20 mouse cellular contexts compared by ENCODE assay signal in the genomic region with DNA sequence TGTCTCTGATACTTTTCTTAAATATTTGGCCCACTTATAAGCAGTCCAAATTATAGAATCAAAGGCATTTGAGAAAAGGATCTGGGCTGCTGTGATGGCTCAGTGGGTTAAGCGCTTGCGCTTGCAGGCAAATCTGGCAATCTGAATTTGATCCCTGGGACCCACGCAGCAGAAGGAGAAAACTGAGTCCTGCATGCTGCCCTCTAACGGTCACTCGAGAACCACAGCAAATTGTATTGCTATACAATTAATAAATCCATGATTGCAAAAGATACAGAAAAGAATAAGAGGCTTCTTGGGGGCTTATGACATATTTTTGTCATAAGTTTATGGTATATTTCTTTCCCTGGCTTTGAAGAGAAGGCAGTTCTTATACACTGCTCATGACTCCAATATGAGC. TPM values are rescaled to one million over a fixed set of nuclear protein-coding genes. Genes with fewer than 3 reads are reported as not detected.
A peak's percentile ranks its signal among the peaks of the same experiment; 100 is the strongest.
DNase-seq lines count a peak whose midpoint lies in the region; ATAC-seq and TF ChIP-seq lines count a peak whose summit lies in the region.
"Had no signal": no experiment of that assay in that cellular context is flagged by ENCODE, and none has a peak within 500 bp of the region (broad histone marks: within the 10 kb centered on the region; RNA-seq: fewer than 3 reads in every experiment).

No protein-coding gene starts in this region.

- no peak for ATAC-seq in hindbrain, embryonic 16.5 days
- ATAC-seq: activated CD4-positive, CD25-positive, alpha-beta regulatory T cell, adult 4 months had no signal

- no peak overlapping the region for H3K9ac ChIP-seq in ES-Bruce4 (ENCODE audit: low read depth, poor library complexity, severe bottlenecking)
- H3K9ac ChIP-seq in hindbrain, embryonic 16.5 days (ENCODE audit: low read depth, low read length): no peak overlapping the region
- H3K9ac ChIP-seq: embryonic facial prominence, embryonic 12.5 days; heart, embryonic 15.5 days; hindbrain, embryonic 12.5 days; limb, embryonic 13.5 days had no signal

- H3K27me3 ChIP-seq in heart, embryonic 10.5 days (ENCODE audit: insufficient read depth, poor library complexity, severe bottlenecking): no peaks in the 10 kb centered on the region
- H3K27me3 ChIP-seq in ES-Bruce4 (ENCODE audit: control insufficient read depth, insufficient read depth, low read length, poor library complexity, severe bottlenecking): no peaks in the 10 kb centered on the region
- H3K27me3 ChIP-seq in hindbrain, embryonic 16.5 days (replicated peaks; ENCODE audit: control insufficient read depth, insufficient read depth, low read length): no peaks in the 10 kb centered on the region
- H3K27me3 ChIP-seq: embryonic facial prominence, embryonic 12.5 days; heart, embryonic 15.5 days; hindbrain, embryonic 12.5 days; limb, embryonic 13.5 days had no signal

- H3K4me3 ChIP-seq in heart, embryonic 10.5 days: no peak overlapping the region
- no peak overlapping the region for H3K4me3 ChIP-seq in lung, adult 2 months (replicated peaks; ENCODE audit: extremely low read depth, low read depth, low read length)
- H3K4me3 ChIP-seq in ES-Bruce4 (ENCODE audit: low read depth, low read length): no peak overlapping the region
- no peak overlapping the region for H3K4me3 ChIP-seq in embryonic fibroblast, embryonic 13.5 days (ENCODE audit: insufficient read depth, low read length)
- no peak overlapping the region for H3K4me3 ChIP-seq in hindbrain, embryonic 16.5 days (ENCODE audit: low read length)
- H3K4me3 ChIP-seq: embryonic facial prominence, embryonic 12.5 days; heart, embryonic 15.5 days; hindbrain, embryonic 12.5 days; limb, embryonic 13.5 days had no signal

- no peak overlapping the region for H3K27ac ChIP-seq in heart, embryonic 10.5 days
- H3K27ac ChIP-seq in ES-Bruce4 (ENCODE audit: insufficient read depth, low read length): no peak overlapping the region
- H3K27ac ChIP-seq in embryonic fibroblast, embryonic 13.5 days (ENCODE audit: insufficient read depth, low read length): no peak overlapping the region
- no peak overlapping the region for H3K27ac ChIP-seq in hindbrain, embryonic 16.5 days (ENCODE audit: low read depth, low read length)
- H3K27ac ChIP-seq: embryonic facial prominence, embryonic 12.5 days; heart, embryonic 15.5 days; hindbrain, embryonic 12.5 days; limb, embryonic 13.5 days had no signal

- no peaks in the 10 kb centered on the region for H3K36me3 ChIP-seq in heart, embryonic 10.5 days
- H3K36me3 ChIP-seq in ES-Bruce4 (ENCODE audit: control insufficient read depth, insufficient read depth, low read length, poor library complexity, severe bottlenecking): no peaks in the 10 kb centered on the region
- no peaks in the 10 kb centered on the region for H3K36me3 ChIP-seq in hindbrain, embryonic 16.5 days (ENCODE audit: control insufficient read depth, insufficient read depth, low read length)
- H3K36me3 ChIP-seq: embryonic facial prominence, embryonic 12.5 days; heart, embryonic 15.5 days; hindbrain, embryonic 12.5 days; limb, embryonic 13.5 days had no signal

- DNase-seq in heart, embryonic 10.5 days (ENCODE audit: low spot score): peak; percentile 58
- no peak for DNase-seq in heart, postnatal 36 days
- DNase-seq in lung, adult 2 months: no peak
- no peak for DNase-seq in lung, adult 18-20 months
- DNase-seq in ovary, postnatal 36 days (ENCODE audit: low spot score): no peak
- DNase-seq: cerebellum, adult 11-12 months; cerebellum, postnatal 36 days; kidney, adult 9 months; thymus, adult 2 months had no signal

- peak; percentile 13; the same call in 1 of the 2 replicates for TF ChIP-seq CTCF in lung, adult 2 months (IDR thresholded peaks at IDR 0.05; ENCODE audit: insufficient read depth, low read length)
- TF ChIP-seq CTCF in ES-Bruce4 (IDR thresholded peaks at IDR 0.05; ENCODE audit: low read depth, low read length): peak; percentile 36
- TF ChIP-seq CTCF in embryonic fibroblast, embryonic 13.5 days (IDR thresholded peaks at IDR 0.05; ENCODE audit: borderline replicate concordance, insufficient read depth, low read length): peak; percentile 12; the same call in 1 of the 2 replicates

- TF ChIP-seq EP300 in ES-Bruce4 (IDR thresholded peaks at IDR 0.05; ENCODE audit: insufficient read depth, low read depth, low read length): no peak

- TF ChIP-seq POLR2A in lung, adult 2 months (IDR thresholded peaks at IDR 0.05; ENCODE audit: borderline replicate concordance, extremely low read depth, low read depth, low read length): no peak
- no peak for TF ChIP-seq POLR2A in ES-Bruce4 (IDR thresholded peaks at IDR 0.05; ENCODE audit: insufficient read depth, low read length)
- TF ChIP-seq POLR2A in embryonic fibroblast, embryonic 13.5 days (IDR thresholded peaks at IDR 0.05; ENCODE audit: low read depth, low read length): no peak

- H3K9me3 ChIP-seq in heart, embryonic 10.5 days: no peaks in the 10 kb centered on the region
- no peaks in the 10 kb centered on the region for H3K9me3 ChIP-seq in ES-Bruce4 (replicated peaks; ENCODE audit: control insufficient read depth, insufficient read depth, low read length, poor library complexity, severe bottlenecking)
- H3K9me3 ChIP-seq in hindbrain, embryonic 16.5 days (ENCODE audit: control insufficient read depth, low read length): no peaks in the 10 kb centered on the region
- H3K9me3 ChIP-seq: embryonic facial prominence, embryonic 12.5 days; heart, embryonic 15.5 days; hindbrain, embryonic 12.5 days; limb, embryonic 13.5 days had no signal

- WGBS in heart, embryonic 10.5 days: 40% methylated on average over 5 of the region's 5 CpGs
- 58% methylated on average over 5 of the region's 5 CpGs for WGBS in lung, adult 2 months
- 47% methylated on average over 5 of the region's 5 CpGs for WGBS in hindbrain, embryonic 16.5 days

- H3K4me2 ChIP-seq in hindbrain, embryonic 16.5 days (ENCODE audit: low read length): no peak overlapping the region
- H3K4me2 ChIP-seq: embryonic facial prominence, embryonic 12.5 days; heart, embryonic 15.5 days; hindbrain, embryonic 12.5 days; limb, embryonic 13.5 days; midbrain, embryonic 11.5 days had no signal

- peaks cover 13% of the 10 kb centered on the region for H3K4me1 ChIP-seq in heart, embryonic 10.5 days
- no peaks in the 10 kb centered on the region for H3K4me1 ChIP-seq in lung, adult 2 months (ENCODE audit: control insufficient read depth, insufficient read depth, low read length)
- H3K4me1 ChIP-seq in ES-Bruce4 (ENCODE audit: control insufficient read depth, insufficient read depth, low read length): peaks cover 2% of the 10 kb centered on the region
- H3K4me1 ChIP-seq in embryonic fibroblast, embryonic 13.5 days (ENCODE audit: control insufficient read depth, insufficient read depth, low read length): peaks cover 2% of the 10 kb centered on the region; the same call in 1 of the 2 replicates
- H3K4me1 ChIP-seq in hindbrain, embryonic 16.5 days (ENCODE audit: control insufficient read depth, insufficient read depth, low read depth, low read length): no peaks in the 10 kb centered on the region
- H3K4me1 ChIP-seq: hindbrain, embryonic 12.5 days had no signal

- intact Hi-C loops in heart, postnatal 36 days (cut with DNase I): no loop called here

RNA-seq across cellular contexts. Expression of gene Aox4, which starts 25.2 kb away (rescaled TPM):
- polyA plus RNA-seq in heart, embryonic 10.5 days (2016; fragmentation: Nextera tagmentation; extraction: Ambion mirVana): 1.1 and 2.7 TPM in 2 replicates
- total RNA-seq in heart, postnatal 36 days (2021): not detected
- 0.05 and 0.51 TPM in 2 replicates for polyA plus RNA-seq in lung, adult 2 months (2012; rRNA removed)
- polyA plus RNA-seq in ES-Bruce4 (2011; ENCODE audit: insufficient read depth, insufficient read length, low read depth, missing spikeins): not detected in 2 replicates
- polyA plus RNA-seq in embryonic fibroblast, embryonic 13.5 days (2011; ENCODE audit: insufficient read length, low read depth, missing spikeins): not detected in 2 replicates
- polyA plus RNA-seq in hindbrain, embryonic 16.5 days (2015; fragmentation: Nextera tagmentation; extraction: Ambion mirVana): 0.29 and 0.59 TPM in 2 replicates
- polyA plus RNA-seq: activated CD4-positive, CD25-positive, alpha-beta regulatory T cell, adult 4 months; large intestine, adult 2 months; midbrain, embryonic 11.5 days had no signal

RNA-seq across cellular contexts. Expression of gene Aox2, which starts 42.7 kb away (rescaled TPM):
- 0.05 TPM in 1 of 2 replicates, not detected in the other for polyA plus RNA-seq in heart, embryonic 10.5 days (2016; fragmentation: Nextera tagmentation; extraction: Ambion mirVana)
- not detected for total RNA-seq in heart, postnatal 36 days (2021)
- not detected in 2 replicates for polyA plus RNA-seq in lung, adult 2 months (2012; rRNA removed)
- polyA plus RNA-seq in ES-Bruce4 (2011; ENCODE audit: insufficient read depth, insufficient read length, low read depth, missing spikeins): not detected in 2 replicates
- polyA plus RNA-seq in embryonic fibroblast, embryonic 13.5 days (2011; ENCODE audit: insufficient read length, low read depth, missing spikeins): not detected in 2 replicates
- polyA plus RNA-seq in hindbrain, embryonic 16.5 days (2015; fragmentation: Nextera tagmentation; extraction: Ambion mirVana): 0.02 and 0.09 TPM in 2 replicates
- total RNA-seq: left cerebral cortex, adult 18-20 months had no signal
- polyA plus RNA-seq: heart, embryonic 15.5 days; midbrain, embryonic 11.5 days had no signal
